Mouse (Mus musculus) heart, adult 2 months (tissue): ENCODE measurements around the gene Figla. TPM values are rescaled to one million over a fixed set of nuclear protein-coding genes. Genes with fewer than 3 reads are reported as not detected.
A peak's percentile ranks its signal among the peaks of the same experiment; 100 is the strongest.
"Not testable (repeated sequence)": the region's sequence is repeated elsewhere in the genome, so short reads cannot be mapped to it uniquely, and the experiment has no call there.

Experiments used
- DNase-seq, 2 experiments: peaks; one replicate each; pipeline ENCODE4 v3.0.0; 2021
- H3K27ac ChIP-seq: fragments of 200-600 bp; 2 replicates; pipeline ENCODE4 v1.8.1; 2022
- H3K27me3 ChIP-seq: fragments of 200-500 bp; 2 replicates; pipeline ENCODE4 v1.6.1; 2012; ENCODE audit warnings: mild to moderate bottlenecking, low read length, inconsistent platforms, mixed read lengths; ENCODE audit not compliant: control insufficient read depth, insufficient read depth
- H3K36me3 ChIP-seq: fragments of 200-500 bp; 2 replicates; pipeline ENCODE4 v1.6.1; 2012; ENCODE audit warnings: low read length, inconsistent platforms; ENCODE audit not compliant: control insufficient read depth, insufficient read depth
- H3K4me1 ChIP-seq: fragments of 200-500 bp; 2 replicates; pipeline ENCODE4 v1.6.1; 2011; ENCODE audit warnings: low read length; ENCODE audit not compliant: control insufficient read depth, insufficient read depth
- H3K4me3 ChIP-seq: fragments of 200-600 bp; 2 replicates; pipeline ENCODE4 v1.8.1; 2022
- H3K79me2 ChIP-seq: fragments of 200-500 bp; replicated peaks from 2 replicates; pipeline ENCODE4 v1.6.1; 2012; ENCODE audit warnings: mild to moderate bottlenecking, inconsistent platforms, low read length, moderate library complexity, mixed read lengths; ENCODE audit not compliant: control insufficient read depth, insufficient read depth
- H3K9ac ChIP-seq: fragments of 200-500 bp; 2 replicates; pipeline ENCODE4 v1.6.1; 2012; ENCODE audit warnings: low read depth, mild to moderate bottlenecking, control low read depth, inconsistent platforms, low read length, mixed read lengths
- CTCF ChIP-seq: fragments of 200-600 bp; IDR thresholded peaks from 2 replicates; pipeline ENCODE4 v1.8.1; 2022; ENCODE audit warnings: antibody characterized with exemption, mild to moderate bottlenecking, moderate library complexity
- EP300 ChIP-seq: fragments of 200-500 bp; IDR thresholded peaks from 2 replicates; pipeline ENCODE4 v1.6.1; 2011; ENCODE audit warnings: low read depth, low read length, control low read depth; ENCODE audit not compliant: insufficient read depth
- POLR2A ChIP-seq: fragments of 200-500 bp; IDR thresholded peaks from 2 replicates; pipeline ENCODE4 v1.6.1; 2011; ENCODE audit warnings: mild to moderate bottlenecking, low read depth, low read length, control low read depth; ENCODE audit not compliant: insufficient read depth
- WGBS: fragments of 180-500 bp; shearing (Covaris S2); methylation state at CpG from one replicate; pipeline ENCODE4 v1.1.7; 2018; 5-methylcytosine and 5-hydroxymethylcytosine counted together
- intact Hi-C: fragments of 180-260 bp; cut with DNase I; formaldehyde crosslinking; loops from one replicate; pipeline ENCODE4 v1.15.1; 2025
- polyA plus RNA-seq: library from polyadenylated mRNA; depleted of rRNA; stranded (reverse); fragments of >200 nt; gene quantifications from 2 replicates; pipeline ENCODE4 v1.2.3, GENCODE M21; 2012
- total RNA-seq, 2 experiments: library from RNA; stranded (reverse); gene quantifications; 2 replicates each; pipeline ENCODE4 v1.2.3; 2021

Figla gene
- total and polyA plus RNA-seq, 3 experiments = not detected

DNA sequence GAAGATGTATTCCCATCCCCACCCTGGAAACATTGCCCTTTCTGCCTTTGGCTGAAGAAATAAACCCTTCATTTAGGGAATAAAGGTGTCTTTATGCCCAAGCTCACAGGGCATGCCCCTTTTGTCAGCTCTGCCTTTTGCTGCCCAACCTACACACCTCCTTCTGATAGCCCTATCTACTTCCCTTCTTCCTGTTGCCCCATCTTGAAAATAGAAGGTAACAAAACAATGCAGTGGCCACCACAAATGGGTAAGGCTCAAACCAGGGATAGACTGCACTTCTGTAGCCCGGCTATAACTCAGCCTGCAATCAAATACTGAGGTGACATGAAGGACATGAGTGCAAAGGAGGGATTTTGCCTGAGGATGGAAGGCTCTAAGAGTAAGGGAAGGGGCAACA lies 40.2 kb upstream of the Figla start:
- Histone ChIP-seq H3K4me1 (no peaks in the 10 kb centered on the region), H3K27ac (no peak overlapping the region), H3K4me3 (no peak overlapping the region), H3K27me3 (no peaks in the 10 kb centered on the region), H3K36me3 (no peaks in the 10 kb centered on the region), H3K9ac (no peak overlapping the region), H3K79me2 (no peaks in the 10 kb centered on the region)
- 84% methylated on average over 1 of the region's 1 CpGs for WGBS
- TF ChIP-seq CTCF = no peak
- no peak for DNase-seq
- intact Hi-C loops = no loop called here

DNA sequence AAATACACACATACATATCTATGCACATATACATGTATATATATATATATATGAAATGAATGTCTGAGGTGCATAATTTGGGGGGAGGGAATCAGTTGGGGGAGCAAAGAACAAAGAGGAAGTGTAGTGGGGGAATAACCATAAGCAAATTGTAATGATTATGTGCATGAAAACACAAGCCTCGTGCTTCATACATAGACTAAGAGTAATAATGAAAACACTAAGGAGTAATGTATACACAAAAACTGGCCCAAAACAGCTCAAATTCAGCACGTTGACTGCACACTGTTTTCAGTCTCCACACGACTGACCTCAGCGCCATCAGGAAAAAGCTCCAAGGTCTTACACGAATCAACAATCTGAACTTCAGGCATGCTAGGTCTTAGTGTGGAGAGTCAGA lies 39.7 kb upstream of the Figla start:
- Histone ChIP-seq H3K36me3 (no peaks in the 10 kb centered on the region), H3K27ac (no peak overlapping the region), H3K9ac (no peak overlapping the region), H3K79me2 (no peaks in the 10 kb centered on the region), H3K4me3 (no peak overlapping the region), H3K4me1 (no peaks in the 10 kb centered on the region), H3K27me3 (no peaks in the 10 kb centered on the region)
- no peak for TF ChIP-seq EP300
- no peak for TF ChIP-seq POLR2A
- no peak for TF ChIP-seq CTCF
- DNase-seq = no peak
- 81% methylated on average over 5 of the region's 5 CpGs for WGBS
- intact Hi-C loops = no loop called here

GRCm38 (mm10) chr6:85978736-85979135 lies 37.2 kb upstream of the Figla start:
- H3K9ac ChIP-seq, H3K27ac ChIP-seq, H3K4me1 ChIP-seq, intact Hi-C loops, H3K79me2 ChIP-seq, H3K4me3 ChIP-seq, H3K36me3 ChIP-seq, H3K27me3 ChIP-seq, DNase-seq: not testable (repeated sequence)
- WGBS = 80% methylated on average over 4 of the region's 4 CpGs

- no peak for TF ChIP-seq POLR2A
- TF ChIP-seq CTCF = no peak
- TF ChIP-seq EP300 = no peak
- Histone ChIP-seq H3K9ac (no peak overlapping the region), H3K27me3 (no peaks in the 10 kb centered on the region), H3K36me3 (no peaks in the 10 kb centered on the region), H3K4me3 (no peak overlapping the region), H3K27ac (no peak overlapping the region), H3K4me1 (no peaks in the 10 kb centered on the region), H3K79me2 (no peaks in the 10 kb centered on the region)
- WGBS = 67% methylated on average over 8 of the region's 8 CpGs
- intact Hi-C loops = no loop called here
- DNase-seq = no peak
Observed at GRCm38 (mm10) chr6:85984351-85984750, 31.6 kb upstream of the Figla start.

GRCm38 (mm10) chr6:85989570-85989969 lies 26.4 kb upstream of the Figla start:
- WGBS = 71% methylated on average over 5 of the region's 5 CpGs
- not testable (repeated sequence) for H3K27me3 ChIP-seq, H3K79me2 ChIP-seq

DNA sequence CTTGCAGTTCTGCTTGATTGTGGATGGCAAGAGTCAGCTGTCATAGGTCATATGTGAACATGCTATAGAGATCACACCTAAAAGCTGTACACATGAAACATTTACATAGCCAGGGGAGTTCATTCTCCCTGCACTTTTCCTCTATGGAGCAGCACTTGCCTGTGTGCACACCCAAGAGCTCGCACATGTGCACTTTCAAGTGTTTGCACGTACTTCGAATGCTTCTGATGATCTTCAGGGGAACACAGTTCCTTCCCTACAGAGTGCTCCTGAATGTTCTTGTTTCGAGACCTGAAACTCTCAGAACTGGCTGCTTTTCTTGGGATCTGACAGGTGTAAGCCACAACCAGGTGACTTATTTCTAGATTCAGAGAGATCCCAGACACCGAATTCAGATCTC lies 25.2 kb upstream of the Figla start:
- H3K4me3 ChIP-seq, H3K9ac ChIP-seq, H3K79me2 ChIP-seq, DNase-seq, H3K36me3 ChIP-seq, H3K27ac ChIP-seq, H3K4me1 ChIP-seq, H3K27me3 ChIP-seq, intact Hi-C loops: not testable (repeated sequence)
- WGBS = 91% methylated on average over 5 of the region's 5 CpGs

More at GRCm38 (mm10) chr6:85989570-85989969, 26.4 kb upstream of the Figla start:
- DNase-seq, H3K9ac ChIP-seq, intact Hi-C loops, H3K36me3 ChIP-seq, H3K4me1 ChIP-seq, H3K27ac ChIP-seq, H3K4me3 ChIP-seq: not testable (repeated sequence)

GRCm38 (mm10) chr6:86003405-86003925 lies 12.5 kb upstream of the Figla start:
- H3K27ac ChIP-seq = no peak overlapping the region
- H3K79me2 ChIP-seq = no peaks in the 10 kb centered on the region
- TF ChIP-seq EP300 (no peak), POLR2A (no peak), CTCF (peak; percentile 66)
- H3K9ac ChIP-seq = no peak overlapping the region
- intact Hi-C loops = no loop called here
- H3K4me1 ChIP-seq = no peaks in the 10 kb centered on the region; the same call in 1 of the 2 replicates
- WGBS = 72% methylated on average over 18 of the region's 18 CpGs
- H3K27me3 ChIP-seq = no peaks in the 10 kb centered on the region
- DNase-seq = no peak
- H3K36me3 ChIP-seq = no peaks in the 10 kb centered on the region
- no peak overlapping the region for H3K4me3 ChIP-seq
